Mouse (Mus musculus): ENCODE data around the gene Zbtb46. TPM values are rescaled to one million over a fixed set of nuclear protein-coding genes. Genes with fewer than 3 reads are reported as not detected.
A peak's percentile ranks its signal among the peaks of the same experiment; 100 is the strongest.

Zbtb46 gene
- polyA plus RNA-seq, 1 experiment from 2014 or later, result 9.8 TPM

DNA sequence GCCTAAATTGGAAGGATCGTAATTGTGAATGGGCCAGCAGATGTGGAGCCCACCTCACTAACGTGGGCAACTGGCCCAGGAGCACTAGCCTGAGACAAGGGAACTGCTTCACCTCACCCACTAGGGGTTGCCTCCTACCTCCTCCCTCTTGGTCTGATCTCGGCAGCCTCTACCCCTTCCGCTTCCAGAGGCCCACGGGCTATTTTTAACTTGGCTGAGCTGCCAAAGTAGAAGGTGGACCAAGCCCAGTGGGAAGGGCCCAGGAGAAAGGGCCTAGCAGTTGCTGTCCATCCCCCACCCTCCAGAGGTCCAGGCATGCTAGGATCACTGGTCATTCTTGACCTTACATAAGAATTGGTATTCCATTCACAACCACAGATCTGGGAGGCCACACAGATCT is 12.0 kb upstream of the Zbtb46 start:
- peak overlapping the region; percentile 82 for H3K27ac ChIP-seq (ENCODE audit: low read length)
- H3K4me2 ChIP-seq (ENCODE audit: low read depth, low read length), result peak overlapping the region; percentile 3; the same call in 1 of the 2 replicates
- H3K27me3 ChIP-seq (ENCODE audit: control insufficient read depth, insufficient read depth, low read length), result no peaks in the 10 kb centered on the region
- H3K4me3 ChIP-seq (ENCODE audit: low read length), result no peak overlapping the region
- no peaks in the 10 kb centered on the region for H3K9me3 ChIP-seq (replicated peaks; ENCODE audit: control insufficient read depth, low read length)
- no peak overlapping the region for H3K9ac ChIP-seq (ENCODE audit: low read length)
- WGBS, result 23% methylated on average over 5 of the region's 5 CpGs
- H3K36me3 ChIP-seq (ENCODE audit: control insufficient read depth, insufficient read depth), result no peaks in the 10 kb centered on the region
- peaks cover 26% of the 10 kb centered on the region for H3K4me1 ChIP-seq (ENCODE audit: control insufficient read depth, insufficient read depth, low read length)
- peak; percentile 88 for ATAC-seq (replicated peaks; ENCODE audit: extremely low read depth, insufficient read depth, low FRiP score)

DNA sequence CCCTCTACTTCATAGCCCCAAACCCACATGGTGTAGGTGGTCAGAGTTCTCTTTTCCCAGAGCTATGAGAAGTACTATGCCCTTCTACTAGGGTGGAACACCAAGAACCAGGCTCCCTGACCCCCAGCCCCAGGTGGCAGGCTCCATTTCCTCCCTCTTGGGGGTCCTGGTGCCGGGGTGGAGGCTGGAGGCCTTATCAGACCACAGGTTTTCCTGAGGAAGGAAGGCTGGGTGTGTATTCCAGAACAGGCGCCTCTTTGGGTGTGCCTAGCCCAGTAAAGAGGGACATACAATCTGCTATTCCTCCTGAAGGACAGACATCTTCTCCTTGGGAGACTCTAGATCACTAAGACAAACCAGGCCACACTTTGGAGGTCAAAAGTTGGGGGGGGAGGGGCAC is 11.1 kb upstream of the Zbtb46 start:
- Histone ChIP-seq H3K4me1 (ENCODE audit: control insufficient read depth, insufficient read depth, low read length) (peaks cover 26% of the 10 kb centered on the region), H3K4me3 (ENCODE audit: low read length) (no peak overlapping the region), H3K9me3 (replicated peaks; ENCODE audit: control insufficient read depth, low read length) (no peaks in the 10 kb centered on the region), H3K27ac (ENCODE audit: low read length) (peak overlapping the region; percentile 82), H3K36me3 (ENCODE audit: control insufficient read depth, insufficient read depth) (no peaks in the 10 kb centered on the region), H3K4me2 (ENCODE audit: low read depth, low read length) (no peak overlapping the region), H3K9ac (ENCODE audit: low read length) (no peak overlapping the region), H3K27me3 (ENCODE audit: control insufficient read depth, insufficient read depth, low read length) (no peaks in the 10 kb centered on the region)
- ATAC-seq (replicated peaks; ENCODE audit: extremely low read depth, insufficient read depth, low FRiP score), result no peak
- 61% methylated on average over 2 of the region's 2 CpGs for WGBS

DNA sequence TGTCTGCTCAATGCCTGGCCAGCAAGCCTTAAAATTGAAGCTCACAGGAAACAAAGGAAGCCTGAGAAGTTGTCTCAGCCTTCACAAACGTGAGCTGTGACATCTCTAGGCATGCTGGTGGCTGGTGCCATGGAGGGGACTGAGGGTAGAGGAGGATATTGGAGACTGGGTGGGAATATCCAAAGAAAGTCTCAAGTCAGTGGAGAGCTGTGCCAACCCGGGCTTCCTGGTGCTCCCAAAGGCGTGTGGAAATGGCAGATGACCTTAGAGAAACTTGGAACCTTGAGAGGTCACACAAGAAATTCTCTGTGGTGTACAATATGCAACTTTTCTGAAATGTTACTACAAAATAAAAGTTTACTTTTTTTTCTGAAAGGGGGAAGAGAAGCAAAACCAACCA is 6.2 kb upstream of the Zbtb46 start:
- no peak overlapping the region for H3K9ac ChIP-seq (ENCODE audit: low read length)
- H3K4me2 ChIP-seq (ENCODE audit: low read depth, low read length), result no peak overlapping the region
- no peaks in the 10 kb centered on the region for H3K9me3 ChIP-seq (replicated peaks; ENCODE audit: control insufficient read depth, low read length)
- H3K4me1 ChIP-seq (ENCODE audit: control insufficient read depth, insufficient read depth, low read length), result peaks cover 9% of the 10 kb centered on the region
- no peak for ATAC-seq (replicated peaks; ENCODE audit: extremely low read depth, insufficient read depth, low FRiP score)
- peaks cover 3% of the 10 kb centered on the region; the same call in 1 of the 2 replicates for H3K27me3 ChIP-seq (ENCODE audit: control insufficient read depth, insufficient read depth, low read length)
- no peak overlapping the region for H3K27ac ChIP-seq (ENCODE audit: low read length)
- H3K36me3 ChIP-seq (ENCODE audit: control insufficient read depth, insufficient read depth), result no peaks in the 10 kb centered on the region
- no peak overlapping the region for H3K4me3 ChIP-seq (ENCODE audit: low read length)
- WGBS, result 66% methylated on average over 3 of the region's 3 CpGs

DNA sequence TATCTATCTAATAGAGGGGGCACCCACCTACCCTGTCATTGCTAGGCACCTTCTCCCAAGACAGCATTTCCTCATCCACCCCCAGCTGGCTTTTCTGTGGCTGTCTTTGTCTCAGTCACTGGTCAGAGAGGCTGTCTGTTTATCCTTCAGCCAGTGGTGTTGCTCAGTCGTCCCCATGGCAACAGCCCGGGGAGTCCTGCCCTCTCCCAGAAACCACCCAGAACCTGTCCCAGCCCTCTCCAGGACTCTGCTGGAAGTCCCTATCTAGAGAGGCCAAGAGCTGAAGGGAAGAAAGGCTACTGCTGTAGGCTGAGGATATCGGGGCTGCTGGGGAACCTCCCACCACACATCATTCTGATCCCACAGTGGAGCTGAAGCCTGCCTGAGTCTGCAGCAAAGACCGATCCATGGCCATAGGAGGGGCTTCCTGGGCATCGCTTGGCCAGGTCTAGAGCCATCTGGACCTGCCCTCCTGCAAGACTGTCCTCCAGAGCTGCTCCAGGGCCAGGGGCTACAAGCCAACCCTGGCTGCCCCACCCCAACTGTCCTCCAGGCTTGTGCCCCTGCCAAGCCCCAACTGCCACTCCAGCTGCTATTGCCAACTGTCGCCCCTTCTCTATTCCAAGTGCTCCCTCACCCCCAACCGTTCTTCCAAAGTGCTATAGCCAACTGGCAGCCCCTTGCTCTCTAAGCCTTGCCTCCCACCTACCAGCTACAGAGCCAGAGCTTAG is 3.9 kb upstream of the Zbtb46 start:
- Histone ChIP-seq H3K9me3 (replicated peaks; ENCODE audit: control insufficient read depth, low read length) (no peaks in the 10 kb centered on the region), H3K36me3 (ENCODE audit: control insufficient read depth, insufficient read depth) (no peaks in the 10 kb centered on the region), H3K4me1 (ENCODE audit: control insufficient read depth, insufficient read depth, low read length) (0 out of 2 replicates have a peak, but pooled peaks cover 9% of the 10 kb centered on the region), H3K27ac (ENCODE audit: low read length) (no peak overlapping the region), H3K27me3 (ENCODE audit: control insufficient read depth, insufficient read depth, low read length) (peaks cover 3% of the 10 kb centered on the region; the same call in 1 of the 2 replicates), H3K4me3 (ENCODE audit: low read length) (no peak overlapping the region), H3K9ac (ENCODE audit: low read length) (peak overlapping the region; percentile 43; the same call in 1 of the 2 replicates), H3K4me2 (ENCODE audit: low read depth, low read length) (peak overlapping the region; percentile 43)
- ATAC-seq (replicated peaks; ENCODE audit: extremely low read depth, insufficient read depth, low FRiP score), result peak; percentile 30; the same call in 1 of the 2 replicates
- WGBS, result 34% methylated on average over 7 of the region's 7 CpGs

DNA sequence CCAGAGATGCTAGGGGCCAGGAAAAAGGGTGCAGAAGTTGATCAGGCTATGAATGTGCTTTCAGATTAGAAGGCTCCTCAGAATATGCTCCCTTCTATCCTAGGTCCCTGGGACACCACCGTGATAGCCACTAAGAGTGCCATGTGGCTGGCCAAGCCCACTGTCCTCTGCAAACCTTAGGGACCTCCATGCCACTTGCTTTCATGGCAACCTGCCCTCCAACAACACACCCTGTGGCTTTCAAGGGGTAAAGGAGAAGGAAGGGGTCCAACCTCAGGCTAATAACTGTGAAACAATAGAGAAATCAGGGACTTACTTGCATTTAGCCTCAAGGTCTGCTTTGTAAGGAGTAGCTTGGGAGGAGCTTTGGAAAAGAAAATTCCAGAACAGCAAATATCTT is 3.4 kb upstream of the Zbtb46 start:
- Histone ChIP-seq H3K4me2 (ENCODE audit: low read depth, low read length) (no peak overlapping the region; the same call in 1 of the 2 replicates), H3K27me3 (ENCODE audit: control insufficient read depth, insufficient read depth, low read length) (peaks cover 3% of the 10 kb centered on the region; the same call in 1 of the 2 replicates), H3K9ac (ENCODE audit: low read length) (no peak overlapping the region), H3K36me3 (ENCODE audit: control insufficient read depth, insufficient read depth) (no peaks in the 10 kb centered on the region), H3K4me3 (ENCODE audit: low read length) (no peak overlapping the region), H3K4me1 (ENCODE audit: control insufficient read depth, insufficient read depth, low read length) (peaks cover 12% of the 10 kb centered on the region; the same call in 1 of the 2 replicates), H3K27ac (ENCODE audit: low read length) (no peak overlapping the region), H3K9me3 (replicated peaks; ENCODE audit: control insufficient read depth, low read length) (no peaks in the 10 kb centered on the region)
- WGBS, result 86% methylated on average over 1 of the region's 1 CpGs
- ATAC-seq (replicated peaks; ENCODE audit: extremely low read depth, insufficient read depth, low FRiP score), result no peak

DNA sequence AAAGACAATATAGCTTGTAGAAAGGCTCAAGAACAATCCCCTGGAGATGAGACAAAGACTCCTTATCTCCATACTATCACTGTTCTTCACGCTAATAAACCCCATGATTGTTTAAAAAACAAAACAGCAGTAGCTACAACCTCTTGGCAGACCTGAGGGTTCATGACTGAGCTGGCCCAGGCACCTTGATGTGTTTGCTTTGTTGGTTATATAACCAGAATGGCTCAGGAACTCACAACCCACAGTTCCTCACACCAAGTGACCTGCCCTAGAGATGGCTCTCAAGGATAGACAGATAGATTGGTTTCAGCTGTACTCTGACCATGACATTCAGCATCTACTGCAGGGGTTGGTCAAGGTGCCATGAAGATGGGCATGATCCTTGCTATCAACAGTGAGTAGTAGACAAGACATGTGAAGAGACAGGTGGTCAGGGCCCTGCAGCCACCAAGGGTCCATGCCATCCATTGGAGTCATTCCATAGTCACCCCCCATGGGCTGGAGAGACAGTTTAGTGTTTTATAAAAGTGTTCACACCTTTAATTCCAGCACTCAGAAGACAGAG is 2.4 kb upstream of the Zbtb46 start:
- H3K9me3 ChIP-seq (replicated peaks; ENCODE audit: control insufficient read depth, low read length), result no peaks in the 10 kb centered on the region
- no peak for ATAC-seq (replicated peaks; ENCODE audit: extremely low read depth, insufficient read depth, low FRiP score)
- H3K9ac ChIP-seq (ENCODE audit: low read length), result no peak overlapping the region
- peaks cover 12% of the 10 kb centered on the region; the same call in 1 of the 2 replicates for H3K4me1 ChIP-seq (ENCODE audit: control insufficient read depth, insufficient read depth, low read length)
- H3K4me2 ChIP-seq (ENCODE audit: low read depth, low read length), result no peak overlapping the region
- no peak overlapping the region for H3K27ac ChIP-seq (ENCODE audit: low read length)
- 85% methylated on average over 1 of the region's 1 CpGs for WGBS
- H3K27me3 ChIP-seq (ENCODE audit: control insufficient read depth, insufficient read depth, low read length), result peaks cover 3% of the 10 kb centered on the region; the same call in 1 of the 2 replicates
- H3K4me3 ChIP-seq (ENCODE audit: low read length), result no peak overlapping the region
- no peaks in the 10 kb centered on the region for H3K36me3 ChIP-seq (ENCODE audit: control insufficient read depth, insufficient read depth)

DNA sequence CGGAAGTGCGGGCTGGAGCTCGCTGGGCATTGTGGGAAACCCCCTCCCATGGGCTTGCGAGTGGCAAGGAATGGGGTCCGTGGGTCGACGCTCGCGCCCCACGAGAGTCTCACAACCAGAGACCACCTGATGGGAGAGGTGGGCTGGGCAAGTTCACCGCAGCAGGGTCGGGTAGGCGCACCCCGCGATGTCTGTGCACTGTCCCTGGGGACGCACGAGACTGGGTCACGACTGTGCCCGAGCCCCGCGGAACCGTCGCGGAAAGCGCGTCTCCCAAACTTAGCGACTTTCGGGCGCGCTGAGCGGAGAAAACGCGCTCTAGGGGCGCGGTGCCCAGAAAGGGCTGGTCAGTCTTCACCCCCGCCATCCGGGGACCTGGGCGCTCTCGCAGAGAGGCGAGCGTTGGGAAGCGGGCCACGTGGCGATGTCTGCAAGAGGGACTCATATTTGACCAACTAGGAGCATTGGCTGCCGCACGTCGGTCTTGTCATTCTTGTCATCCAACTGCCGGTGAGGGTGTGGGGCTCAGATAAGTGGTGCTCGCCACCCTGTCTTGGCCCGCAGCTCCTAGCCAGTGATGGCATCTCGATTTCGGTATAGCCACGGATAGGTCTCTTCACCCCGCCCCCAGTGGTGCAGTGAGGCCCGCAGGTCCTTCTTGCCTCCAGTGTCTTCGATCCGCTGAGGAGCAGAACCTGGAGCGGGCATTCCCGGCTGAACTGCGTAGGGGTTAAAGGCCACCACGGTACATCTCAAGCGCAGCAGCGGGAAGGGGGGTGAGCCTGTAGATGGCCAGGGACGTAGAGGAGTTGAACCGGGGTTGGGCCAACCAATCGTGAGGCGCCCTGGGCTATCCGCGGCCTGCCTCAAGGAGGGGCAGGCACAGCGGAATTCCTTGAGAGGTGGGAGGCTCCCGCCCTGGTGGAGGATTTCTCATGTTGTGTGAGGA is 721 bp upstream of the Zbtb46 start:
- WGBS, result 1% methylated on average over 71 of the region's 71 CpGs
- ATAC-seq (replicated peaks; ENCODE audit: extremely low read depth, insufficient read depth, low FRiP score), result peak; percentile 18
- Histone ChIP-seq H3K27ac (ENCODE audit: low read length) (peak overlapping the region; percentile 76), H3K4me3 (ENCODE audit: low read length) (peak overlapping the region; percentile 82), H3K4me1 (ENCODE audit: control insufficient read depth, insufficient read depth, low read length) (peaks cover 12% of the 10 kb centered on the region), H3K9ac (ENCODE audit: low read length) (peak overlapping the region; percentile 81), H3K9me3 (replicated peaks; ENCODE audit: control insufficient read depth, low read length) (no peaks in the 10 kb centered on the region), H3K27me3 (ENCODE audit: control insufficient read depth, insufficient read depth, low read length) (peaks cover 3% of the 10 kb centered on the region; the same call in 1 of the 2 replicates), H3K36me3 (ENCODE audit: control insufficient read depth, insufficient read depth) (no peaks in the 10 kb centered on the region), H3K4me2 (ENCODE audit: low read depth, low read length) (peak overlapping the region; percentile 99)

DNA sequence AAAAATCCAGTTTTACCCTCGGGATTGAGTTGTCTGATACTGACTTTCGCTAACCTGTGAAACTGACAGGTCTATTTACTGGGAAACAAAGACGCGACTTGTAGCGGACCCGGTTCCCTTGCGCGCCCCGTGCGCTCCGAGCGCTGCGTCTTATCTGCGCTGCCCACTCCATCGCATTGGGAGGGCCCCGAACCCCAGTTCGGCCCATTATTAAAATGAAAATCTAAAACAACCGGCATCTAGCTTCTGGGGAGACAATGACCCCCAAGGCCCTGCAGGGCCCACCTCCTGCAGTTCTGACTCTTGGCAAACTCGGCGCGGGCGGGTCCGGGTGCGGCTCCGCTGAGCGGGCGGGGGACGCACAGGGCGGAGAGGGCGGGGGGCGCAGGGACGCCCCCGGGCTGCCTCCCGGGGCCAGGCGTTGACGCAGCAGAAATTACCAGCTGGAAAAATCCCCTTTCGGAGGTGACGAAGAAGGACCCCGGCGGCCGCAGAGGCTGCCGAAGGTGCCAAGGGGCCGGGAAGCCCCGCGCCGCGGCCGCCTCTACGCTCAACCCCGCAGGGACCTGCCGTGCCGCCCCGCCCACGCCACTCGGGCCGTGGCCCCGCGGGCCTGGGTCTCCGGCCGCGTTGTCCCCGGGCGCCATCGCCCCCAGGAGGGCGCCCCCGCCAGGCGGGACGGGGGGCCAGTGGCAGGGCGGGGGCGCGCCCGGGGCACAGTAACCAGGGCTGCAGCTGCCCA is 644 bp downstream of the Zbtb46 start:
- Histone ChIP-seq H3K9me3 (replicated peaks; ENCODE audit: control insufficient read depth, low read length) (no peaks in the 10 kb centered on the region), H3K9ac (ENCODE audit: low read length) (peak overlapping the region; percentile 87), H3K36me3 (ENCODE audit: control insufficient read depth, insufficient read depth) (no peaks in the 10 kb centered on the region), H3K4me3 (ENCODE audit: low read length) (peak overlapping the region; percentile 82), H3K4me2 (ENCODE audit: low read depth, low read length) (peak overlapping the region; percentile 99), H3K27me3 (ENCODE audit: control insufficient read depth, insufficient read depth, low read length) (peaks cover 3% of the 10 kb centered on the region; the same call in 1 of the 2 replicates), H3K27ac (ENCODE audit: low read length) (peak overlapping the region; percentile 80), H3K4me1 (ENCODE audit: control insufficient read depth, insufficient read depth, low read length) (peaks cover 12% of the 10 kb centered on the region)
- under 1% methylated on average over 71 of the region's 72 CpGs for WGBS
- no peak; the same call in 1 of the 2 replicates for ATAC-seq (replicated peaks; ENCODE audit: extremely low read depth, insufficient read depth, low FRiP score)
